Mouse (Mus musculus): Measurements from ENCODE around the gene Jmjd6.

DNA sequence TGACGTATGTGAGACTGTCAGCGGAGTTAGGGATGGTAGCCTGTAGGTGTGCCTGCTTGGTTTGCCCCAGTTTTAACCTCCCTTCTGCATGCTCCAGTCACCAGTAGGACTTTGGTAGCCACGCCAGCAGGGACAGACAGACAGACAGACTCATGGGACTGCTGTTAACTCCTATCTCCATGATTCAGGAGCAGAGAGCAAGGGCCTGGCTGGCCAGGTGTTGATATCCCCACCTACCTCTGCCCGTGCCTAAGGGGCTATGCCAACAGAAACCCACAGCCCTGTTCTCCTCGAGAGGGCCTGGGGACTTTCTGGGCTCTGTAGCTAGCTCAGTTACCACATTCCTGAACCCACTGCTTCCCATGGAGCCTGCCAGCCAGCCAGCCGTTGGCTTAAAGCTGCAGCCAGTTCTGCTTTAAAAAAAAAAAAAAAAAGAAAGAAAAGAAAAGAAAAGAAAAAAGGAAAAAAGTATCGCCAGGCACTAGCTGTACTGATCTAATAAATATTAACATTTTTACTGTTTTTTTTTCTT is 28.3 kb downstream of the Jmjd6 start:
- TF ChIP-seq CTCF (IDR thresholded peaks at IDR 0.05; ENCODE audit: borderline replicate concordance, control insufficient read depth, extremely low read depth, insufficient read depth, low read length, poor library complexity) = no peak
- TF ChIP-seq POLR2A (IDR thresholded peaks at IDR 0.05; ENCODE audit: control insufficient read depth, extremely low read depth, insufficient read depth, low read length, poor library complexity) = no peak
